Mouse (Mus musculus): ENCODE measurements around the gene Tmcc3. TPM values are rescaled to one million over a fixed set of nuclear protein-coding genes. Genes with fewer than 3 reads are reported as not detected.
A peak's percentile ranks its signal among the peaks of the same experiment; 100 is the strongest.
"Not testable (repeated sequence)": the region's sequence is repeated elsewhere in the genome, so short reads cannot be mapped to it uniquely, and the experiment has no call there.

The Tmcc3 gene
- polyA plus RNA-seq, 1 experiment from 2014 or later = 7.8 TPM

DNA sequence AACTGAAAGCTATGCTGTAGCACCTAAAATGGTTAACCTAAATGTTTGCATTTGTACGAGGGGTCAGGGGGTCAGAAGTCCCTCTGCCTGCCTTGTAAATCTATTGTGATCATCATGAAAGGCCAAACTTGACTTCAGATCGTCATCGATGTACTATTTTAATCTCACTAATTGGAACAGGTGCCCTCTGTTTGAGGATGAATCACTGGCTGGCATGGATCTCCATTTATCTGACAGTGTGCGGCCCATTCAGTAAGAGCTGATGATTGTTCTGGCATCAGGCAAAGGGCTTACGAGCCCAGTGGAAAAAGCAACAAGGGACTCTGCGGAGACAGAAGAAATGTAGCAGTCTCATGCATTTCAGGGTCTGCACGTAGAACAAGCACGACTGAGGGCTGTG is 215.1 kb downstream of the Tmcc3 start:
- Histone ChIP-seq H3K4me3 (replicated peaks) (no peak overlapping the region), H3K4me1 (peaks cover 11% of the 10 kb centered on the region), H3K27ac (no peak overlapping the region), H3K9ac (no peak overlapping the region), H3K9me3 (replicated peaks) (no peaks in the 10 kb centered on the region), H3K36me3 (no peaks in the 10 kb centered on the region), H3K4me2 (no peak overlapping the region), H3K27me3 (no peaks in the 10 kb centered on the region)
- WGBS = 78% methylated on average over 8 of the region's 8 CpGs
- no peak for ATAC-seq (replicated peaks; ENCODE audit: low FRiP score)

- Histone ChIP-seq H3K4me3 (replicated peaks) (no peak overlapping the region), H3K9ac (no peak overlapping the region), H3K4me1 (peaks cover 11% of the 10 kb centered on the region), H3K9me3 (replicated peaks) (no peaks in the 10 kb centered on the region), H3K27me3 (no peaks in the 10 kb centered on the region), H3K36me3 (no peaks in the 10 kb centered on the region), H3K27ac (no peak overlapping the region), H3K4me2 (no peak overlapping the region)
- WGBS = 79% methylated on average over 6 of the region's 6 CpGs
- ATAC-seq (replicated peaks; ENCODE audit: low FRiP score) = no peak
Observed at GRCm38 (mm10) chr10:94527248-94527647, 215.5 kb downstream of the Tmcc3 start.

DNA sequence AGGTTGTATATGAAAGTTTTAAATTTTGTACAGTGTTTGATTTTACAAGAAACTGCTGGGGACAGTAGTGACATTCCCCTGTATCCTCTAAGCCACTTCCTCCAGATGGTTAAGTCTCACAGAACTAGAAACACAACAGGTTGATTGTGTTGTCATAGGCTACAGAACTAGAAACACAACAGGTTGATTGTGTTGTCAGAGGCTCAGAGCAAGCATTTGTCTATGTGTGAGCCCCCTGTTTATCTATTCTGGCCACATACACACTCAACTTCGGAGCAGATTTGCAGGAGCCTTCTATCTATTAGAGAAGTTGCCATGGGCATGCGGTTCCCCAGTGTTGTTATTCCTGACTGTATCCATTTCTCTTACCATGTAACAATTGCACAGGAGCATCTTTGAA is 218.3 kb downstream of the Tmcc3 start:
- no peak overlapping the region for H3K27ac ChIP-seq
- 83% methylated on average over 2 of the region's 2 CpGs for WGBS
- ATAC-seq (replicated peaks; ENCODE audit: low FRiP score) = no peak

DNA sequence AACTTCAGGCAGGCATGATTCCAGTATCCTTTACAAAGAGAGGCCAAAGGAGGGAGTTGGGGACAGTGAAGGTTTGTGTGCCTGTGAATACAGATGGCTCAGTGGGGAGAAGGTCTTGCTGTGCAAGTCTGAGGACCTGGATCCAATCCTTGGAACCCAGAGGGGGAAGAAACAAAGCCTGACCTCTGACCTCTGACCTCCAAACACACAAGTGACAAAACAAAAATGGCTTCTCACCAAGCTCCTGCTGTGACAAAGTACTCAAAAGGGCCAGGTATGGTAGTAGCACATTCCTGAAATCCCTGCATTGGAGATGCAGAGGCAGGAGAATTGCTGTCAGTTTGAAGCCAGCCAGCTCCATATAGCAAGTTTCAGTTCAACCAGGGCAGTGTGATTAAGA is 219.7 kb downstream of the Tmcc3 start:
- Histone ChIP-seq H3K4me1 (no peaks in the 10 kb centered on the region), H3K4me3 (replicated peaks) (no peak overlapping the region), H3K9me3 (replicated peaks) (no peaks in the 10 kb centered on the region), H3K9ac (no peak overlapping the region), H3K4me2 (no peak overlapping the region), H3K36me3 (no peaks in the 10 kb centered on the region), H3K27ac (no peak overlapping the region), H3K27me3 (no peaks in the 10 kb centered on the region)
- ATAC-seq (replicated peaks; ENCODE audit: low FRiP score) = no peak

More for the DNA sequence above, 218.3 kb downstream of the Tmcc3 start:
- Histone ChIP-seq H3K27me3 (no peaks in the 10 kb centered on the region), H3K9me3 (replicated peaks) (no peaks in the 10 kb centered on the region), H3K4me3 (replicated peaks) (no peak overlapping the region), H3K4me1 (no peaks in the 10 kb centered on the region), H3K36me3 (no peaks in the 10 kb centered on the region), H3K9ac (no peak overlapping the region), H3K4me2 (no peak overlapping the region)

DNA sequence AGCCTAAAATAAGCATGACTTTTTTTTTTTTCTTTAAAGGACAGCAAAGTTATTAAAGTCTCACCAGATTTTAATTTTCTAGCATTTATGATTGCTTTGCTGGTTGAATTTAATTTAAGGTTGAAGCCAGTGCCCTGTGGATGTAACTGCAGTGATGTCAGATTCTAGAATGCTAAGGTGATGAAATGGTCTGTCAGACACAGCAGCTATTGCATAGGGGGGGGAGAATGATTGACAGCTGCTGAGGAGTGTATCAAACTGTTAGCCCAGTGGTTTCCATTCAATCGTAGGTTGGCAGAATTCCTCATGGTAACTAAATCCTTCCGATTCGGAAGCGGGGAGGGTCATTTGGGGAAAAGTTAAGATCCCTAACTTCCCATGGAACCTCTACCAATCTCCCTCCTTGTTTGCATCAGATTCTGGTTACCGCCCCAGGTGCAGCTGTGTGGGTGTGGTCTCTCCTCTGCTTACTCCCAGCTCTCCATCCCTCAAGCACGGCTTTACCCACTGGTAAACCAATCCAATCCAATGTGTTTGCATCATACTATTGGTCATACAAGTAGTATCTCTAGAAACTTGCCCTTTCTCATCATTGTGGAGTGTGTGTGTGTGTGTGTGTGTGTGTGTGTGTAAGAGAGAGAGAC is 221.5 kb downstream of the Tmcc3 start:
- H3K4me2 ChIP-seq = no peak overlapping the region
- H3K27me3 ChIP-seq = no peaks in the 10 kb centered on the region
- H3K9ac ChIP-seq = no peak overlapping the region
- no peaks in the 10 kb centered on the region for H3K4me1 ChIP-seq
- no peaks in the 10 kb centered on the region for H3K36me3 ChIP-seq
- H3K27ac ChIP-seq = no peak overlapping the region
- H3K4me3 ChIP-seq (replicated peaks) = no peak overlapping the region
- ATAC-seq (replicated peaks; ENCODE audit: low FRiP score) = no peak
- no peaks in the 10 kb centered on the region for H3K9me3 ChIP-seq (replicated peaks)
- 72% methylated on average over 6 of the region's 6 CpGs for WGBS

- ATAC-seq (replicated peaks; ENCODE audit: low FRiP score); H3K4me1 ChIP-seq; H3K4me3 ChIP-seq (replicated peaks); H3K9ac ChIP-seq; H3K27me3 ChIP-seq; H3K36me3 ChIP-seq; H3K27ac ChIP-seq; H3K4me2 ChIP-seq; H3K9me3 ChIP-seq (replicated peaks): not testable (repeated sequence)
- 87% methylated on average over 2 of the region's 2 CpGs for WGBS
Observed at GRCm38 (mm10) chr10:94538623-94539022, 226.9 kb downstream of the Tmcc3 start.

DNA sequence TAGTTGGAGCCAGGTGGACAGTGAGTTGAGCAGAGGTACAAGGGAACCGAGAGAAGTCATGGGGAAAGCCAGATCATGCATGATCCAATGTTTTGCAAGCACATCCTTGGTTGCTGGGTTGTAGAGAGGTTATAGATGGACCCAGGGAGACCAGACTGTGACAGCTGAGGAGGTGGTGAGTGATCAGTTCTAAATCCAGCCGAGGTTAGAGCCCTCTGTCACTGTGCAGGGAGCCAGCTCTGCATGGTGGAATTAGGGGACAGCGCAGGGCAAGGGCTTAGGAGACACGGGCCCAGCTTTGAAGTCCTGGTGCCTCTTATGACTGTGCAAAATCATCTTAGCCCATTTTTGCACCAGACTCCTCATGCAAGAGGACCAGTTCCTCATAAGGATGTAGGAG is 228.5 kb downstream of the Tmcc3 start:
- no peak for ATAC-seq (replicated peaks; ENCODE audit: low FRiP score)
- no peak overlapping the region for H3K27ac ChIP-seq
- WGBS = 85% methylated on average over 4 of the region's 4 CpGs

GRCm38 (mm10) chr10:94543956-94544355 is 232.2 kb downstream of the Tmcc3 start:
- Histone ChIP-seq H3K27me3 (0 out of 2 replicates have a peak, but pooled peaks cover 3% of the 10 kb centered on the region), H3K4me2 (no peak overlapping the region), H3K9ac (no peak overlapping the region), H3K36me3 (0 out of 2 replicates have a peak, but pooled peaks cover 3% of the 10 kb centered on the region), H3K9me3 (replicated peaks) (0 out of 2 replicates have a peak, but pooled peaks cover 3% of the 10 kb centered on the region), H3K4me1 (peaks cover 26% of the 10 kb centered on the region), H3K4me3 (replicated peaks) (no peak overlapping the region), H3K27ac (no peak overlapping the region)
- 27% methylated on average over 8 of the region's 8 CpGs for WGBS
- ATAC-seq (replicated peaks; ENCODE audit: low FRiP score) = no peak

More for the DNA sequence above, 228.5 kb downstream of the Tmcc3 start:
- no peak overlapping the region for H3K9ac ChIP-seq
- H3K36me3 ChIP-seq = 0 out of 2 replicates have a peak, but pooled peaks cover 3% of the 10 kb centered on the region
- peaks cover 12% of the 10 kb centered on the region for H3K4me1 ChIP-seq
- no peak overlapping the region for H3K4me3 ChIP-seq (replicated peaks)
- H3K9me3 ChIP-seq (replicated peaks) = 0 out of 2 replicates have a peak, but pooled peaks cover 3% of the 10 kb centered on the region
- H3K27me3 ChIP-seq = 0 out of 2 replicates have a peak, but pooled peaks cover 3% of the 10 kb centered on the region
- no peak overlapping the region for H3K4me2 ChIP-seq

GRCm38 (mm10) chr10:94544803-94545202 is 233.1 kb downstream of the Tmcc3 start:
- H3K4me3 ChIP-seq (replicated peaks) = no peak overlapping the region
- ATAC-seq (replicated peaks; ENCODE audit: low FRiP score) = no peak

GRCm38 (mm10) chr10:94545259-94546019 is 233.7 kb downstream of the Tmcc3 start:
- H3K36me3 ChIP-seq = 0 out of 2 replicates have a peak, but pooled peaks cover 3% of the 10 kb centered on the region
- peak overlapping the region; percentile 54 for H3K4me2 ChIP-seq
- H3K4me1 ChIP-seq = peaks cover 26% of the 10 kb centered on the region
- 18% methylated on average over 21 of the region's 21 CpGs for WGBS
- ATAC-seq (replicated peaks; ENCODE audit: low FRiP score) = peak; percentile 55
- 0 out of 2 replicates have a peak, but pooled peaks cover 3% of the 10 kb centered on the region for H3K9me3 ChIP-seq (replicated peaks)
- H3K4me3 ChIP-seq (replicated peaks) = peak overlapping the region; percentile 32
- 0 out of 2 replicates have a peak, but pooled peaks cover 3% of the 10 kb centered on the region for H3K27me3 ChIP-seq
- H3K9ac ChIP-seq = peak overlapping the region; percentile 11; the same call in 1 of the 2 replicates
- peak overlapping the region; percentile 70 for H3K27ac ChIP-seq

More at GRCm38 (mm10) chr10:94544803-94545202, 233.1 kb downstream of the Tmcc3 start:
- Histone ChIP-seq H3K36me3 (0 out of 2 replicates have a peak, but pooled peaks cover 3% of the 10 kb centered on the region), H3K4me1 (peaks cover 26% of the 10 kb centered on the region), H3K27me3 (0 out of 2 replicates have a peak, but pooled peaks cover 3% of the 10 kb centered on the region), H3K4me2 (peak overlapping the region; percentile 54), H3K9me3 (replicated peaks) (0 out of 2 replicates have a peak, but pooled peaks cover 3% of the 10 kb centered on the region), H3K9ac (no peak overlapping the region), H3K27ac (peak overlapping the region; percentile 70; the same call in 1 of the 2 replicates)
- WGBS = 16% methylated on average over 8 of the region's 8 CpGs

DNA sequence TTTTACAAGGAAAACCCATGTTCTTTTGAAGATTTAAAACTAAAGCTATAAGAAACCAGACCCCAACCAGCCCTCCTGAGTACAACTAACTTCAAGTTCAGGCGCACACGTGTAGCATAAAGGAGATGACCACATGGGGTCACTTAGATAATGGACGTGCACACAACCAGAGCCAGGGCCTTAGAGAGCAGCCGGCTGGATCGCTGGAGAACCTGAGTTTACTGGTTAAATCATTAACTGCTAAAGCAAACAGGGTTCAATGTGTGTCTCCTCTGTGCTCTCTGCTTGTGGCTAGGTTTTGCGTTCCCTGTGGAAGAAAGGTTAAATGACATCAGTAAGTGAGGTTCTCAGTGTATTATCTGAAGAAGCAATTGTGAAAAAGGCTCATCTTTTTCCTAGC is 234.9 kb downstream of the Tmcc3 start:
- peak overlapping the region; percentile 29 for H3K27ac ChIP-seq
- ATAC-seq (replicated peaks; ENCODE audit: low FRiP score) = peak; percentile 63
- WGBS = 62% methylated on average over 6 of the region's 6 CpGs

More for the DNA sequence above, 234.9 kb downstream of the Tmcc3 start:
- Histone ChIP-seq H3K4me2 (no peak overlapping the region), H3K27me3 (0 out of 2 replicates have a peak, but pooled peaks cover 3% of the 10 kb centered on the region), H3K9ac (no peak overlapping the region), H3K9me3 (replicated peaks) (no peaks in the 10 kb centered on the region), H3K36me3 (0 out of 2 replicates have a peak, but pooled peaks cover under 1% of the 10 kb centered on the region), H3K4me3 (replicated peaks) (no peak overlapping the region), H3K4me1 (peaks cover 35% of the 10 kb centered on the region)

Measured in kidney, embryonic 15.5 days (tissue).